Mouse (Mus musculus) heart, adult 9 months (tissue): Measurements from ENCODE around the gene Aunip.
A peak's percentile ranks its signal among the peaks of the same experiment; 100 is the strongest.
"Not testable (repeated sequence)": the region's sequence is repeated elsewhere in the genome, so short reads cannot be mapped to it uniquely, and the experiment has no call there.

Experiments used
- DNase-seq, 2 experiments: peaks; one replicate each; pipeline ENCODE4 v3.0.0; 2022; ENCODE audit warnings: low spot score in 2 of 2

The Aunip gene

GRCm38 (mm10) chr4:134485151-134485900 lies 25.5 kb upstream of the Aunip start:
- no peak for DNase-seq

- no peak for DNase-seq
These were observed 22.6 kb upstream of the Aunip start for GRCm38 (mm10) chr4:134488211-134488610.

GRCm38 (mm10) chr4:134489986-134490665 lies 20.7 kb upstream of the Aunip start:
- no peak for DNase-seq

GRCm38 (mm10) chr4:134491716-134492115 lies 19.1 kb upstream of the Aunip start:
- no peak for DNase-seq

- not testable (repeated sequence) for DNase-seq
These were observed 16.6 kb upstream of the Aunip start for GRCm38 (mm10) chr4:134494161-134494560.

GRCm38 (mm10) chr4:134494780-134495545 lies 15.8 kb upstream of the Aunip start:
- DNase-seq = no peak

- no peak for DNase-seq
These were observed 15.3 kb upstream of the Aunip start for GRCm38 (mm10) chr4:134495546-134495923.

- DNase-seq = peak; percentile 81 to 83
These were observed 14.1 kb upstream of the Aunip start, which contains the start of gene Paqr7 for GRCm38 (mm10) chr4:134496595-134497210. Gene Paqr7, plus strand, starts transcription at chr4:134496697.

- DNase-seq = peak in 1 of 2 experiments; percentile 26
These were observed 13.6 kb upstream of the Aunip start for GRCm38 (mm10) chr4:134497223-134497622.

- DNase-seq = no peak
These were observed 12.6 kb upstream of the Aunip start for GRCm38 (mm10) chr4:134497986-134498731.

GRCm38 (mm10) chr4:134498983-134499382 lies 11.8 kb upstream of the Aunip start:
- DNase-seq = not testable (repeated sequence)

GRCm38 (mm10) chr4:134501095-134501494 lies 9.7 kb upstream of the Aunip start:
- DNase-seq = no peak

- no peak for DNase-seq
These were observed 7.0 kb upstream of the Aunip start for GRCm38 (mm10) chr4:134503686-134504357.

GRCm38 (mm10) chr4:134505303-134505789 lies 5.5 kb upstream of the Aunip start:
- DNase-seq = no peak

- DNase-seq = no peak
These were observed 4.7 kb upstream of the Aunip start for GRCm38 (mm10) chr4:134505966-134506594.

GRCm38 (mm10) chr4:134506713-134507112 lies 4.1 kb upstream of the Aunip start:
- no peak for DNase-seq

GRCm38 (mm10) chr4:134510396-134510795 lies 403 bp upstream of the Aunip start:
- no peak for DNase-seq

GRCm38 (mm10) chr4:134511730-134512129 lies 931 bp downstream of the Aunip start:
- DNase-seq = no peak

GRCm38 (mm10) chr4:134512798-134513197 lies 2.0 kb downstream of the Aunip start:
- DNase-seq = peak in 1 of 2 experiments; percentile 64
